Mouse (Mus musculus): Measurements from ENCODE around the gene Ccdc153. TPM values are rescaled to one million over a fixed set of nuclear protein-coding genes. Genes with fewer than 3 reads are reported as not detected.

Ccdc153 gene
- total and polyA plus RNA-seq, 3 experiments = not detected

DNA sequence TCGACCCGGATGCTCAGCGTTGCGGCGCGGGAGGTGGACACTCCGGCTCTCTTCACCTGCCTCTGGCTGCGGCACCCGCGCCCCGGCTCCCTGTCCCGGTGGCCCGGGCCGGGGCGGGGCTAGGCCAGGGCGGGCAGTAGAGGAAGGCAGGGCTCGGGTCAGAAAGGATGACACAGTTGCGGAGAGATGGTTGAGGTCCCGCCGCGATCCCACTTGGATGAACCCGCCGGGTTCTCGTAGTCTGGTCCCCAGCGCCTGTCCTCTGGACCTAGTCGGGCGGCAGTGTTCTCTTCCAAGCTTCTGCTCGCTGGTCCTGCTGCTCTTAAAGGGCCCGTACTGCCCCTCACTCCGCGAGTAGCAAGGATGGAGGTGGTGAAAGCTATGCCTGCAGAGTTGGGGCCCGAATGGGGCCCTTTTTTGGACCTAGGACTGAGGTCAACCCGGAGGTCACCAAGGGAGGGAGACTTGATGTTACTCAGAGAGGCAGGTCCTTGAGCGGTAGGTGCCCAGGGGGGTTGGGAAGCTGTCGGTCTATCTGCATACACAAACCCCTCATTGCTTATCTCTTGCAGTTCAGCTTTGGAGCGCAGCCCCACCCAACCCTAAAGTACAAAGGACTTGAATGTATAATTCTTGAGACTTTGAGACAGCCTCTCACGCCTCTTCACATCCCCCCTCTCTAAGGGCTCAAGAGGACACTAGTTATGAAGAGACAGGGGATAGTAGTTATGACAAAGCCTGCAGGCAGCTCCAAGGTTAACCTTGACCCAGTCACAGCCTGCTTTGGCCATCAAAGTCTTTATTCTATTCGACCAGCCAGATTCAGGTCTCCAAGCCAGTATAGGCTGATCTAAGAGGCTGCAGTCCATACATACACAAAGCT is 47.8 kb downstream of the Ccdc153 start, which contains the start of gene Abcg4:
TSS of gene Abcg4 (minus strand) at position 540 of the 883 bp plus-strand sequence.
- H3K36me3 ChIP-seq (ENCODE audit: control insufficient read depth in 1 of 2, insufficient read depth in 2 of 2, low read length in 2 of 2) = peaks cover 4 to 11% of the 10 kb centered on the region in 2 experiments
- DNase-seq (ENCODE audit: low read depth, low spot score) = peak; percentile 92
- peaks cover 8 to 22% of the 10 kb centered on the region in 2 experiments for H3K4me1 ChIP-seq (ENCODE audit: control insufficient read depth in 1 of 2, insufficient read depth in 2 of 2, low read length in 2 of 2)
- peaks cover 8% of the 10 kb centered on the region; the same call in 1 of the 2 replicates for H3K79me2 ChIP-seq (ENCODE audit: control insufficient read depth, insufficient read depth, low read length, poor library complexity)
- peak within 1 kb of the TSS; percentile 64 for H3K9ac ChIP-seq (ENCODE audit: control insufficient read depth, low read depth, low read length, poor library complexity, severe bottlenecking)
- H3K27me3 ChIP-seq (ENCODE audit: control insufficient read depth in 1 of 2, insufficient read depth in 2 of 2, low read length in 2 of 2) = no peaks in the 10 kb centered on the region
- H3K9me3 ChIP-seq (replicated peaks; ENCODE audit: insufficient read depth, low read length) = no peaks in the 10 kb centered on the region
- H3K27ac ChIP-seq (ENCODE audit: control insufficient read depth, low read depth, low read length) = peak within 1 kb of the TSS; percentile 95
- H3K4me3 ChIP-seq (ENCODE audit: control insufficient read depth in 1 of 2, insufficient read depth in 1 of 2, low read depth in 2 of 2, low read length in 2 of 2) = peak within 1 kb of the TSS; percentile 70
- TF ChIP-seq BHLHE40 (IDR thresholded peaks at IDR 0.05; ENCODE audit: borderline replicate concordance, low read depth, low read length) = no peak; the same call in 1 of the 2 replicates
- no peak; the same call in none of the 2 replicates for TF ChIP-seq MXI1 (IDR thresholded peaks at IDR 0.05; ENCODE audit: low read depth, low read length)
- TF ChIP-seq SIN3A (IDR thresholded peaks at IDR 0.05; ENCODE audit: low read length) = peak; percentile 71; the same call in 1 of the 2 replicates
- TF ChIP-seq GATA1 (IDR thresholded peaks at IDR 0.05; ENCODE audit: low read depth, low read length) = peak; percentile 94
- peak; percentile 51 to 59; a peak in 2 of 4 replicates for TF ChIP-seq POLR2A (IDR thresholded peaks at IDR 0.05; ENCODE audit: control insufficient read depth in 1 of 2, insufficient read depth in 1 of 2, low read depth in 1 of 2, low read length in 2 of 2, poor library complexity in 1 of 2)
- TF ChIP-seq ZC3H11A (IDR thresholded peaks at IDR 0.05; ENCODE audit: low read depth, low read length) = no peak
- peak; percentile 45; the same call in 1 of the 2 replicates for TF ChIP-seq RCOR1 (IDR thresholded peaks at IDR 0.05; ENCODE audit: low read depth, low read length)
- peak; percentile 29; the same call in 1 of the 2 replicates for TF ChIP-seq NELFE (IDR thresholded peaks at IDR 0.05; ENCODE audit: low read depth, low read length)
- no peak for TF ChIP-seq RAD21 (IDR thresholded peaks at IDR 0.05; ENCODE audit: low read depth, low read length)
- peak; percentile 77 for TF ChIP-seq ETS1 (IDR thresholded peaks at IDR 0.05; ENCODE audit: low read depth, low read length)
- no peak for TF ChIP-seq MYB (IDR thresholded peaks at IDR 0.05; ENCODE audit: low read depth, low read length)
- 0 out of 2 replicates have a peak, but pooled peaks have one; percentile 6 for TF ChIP-seq HCFC1 (IDR thresholded peaks at IDR 0.05; ENCODE audit: low read depth, low read length)
- TF ChIP-seq CHD1 (IDR thresholded peaks at IDR 0.05; ENCODE audit: low read depth, low read length) = no peak
- peak; percentile 56; the same call in 1 of the 2 replicates for TF ChIP-seq TBP (IDR thresholded peaks at IDR 0.05; ENCODE audit: low read depth, low read length)
- TF ChIP-seq MEF2A (IDR thresholded peaks at IDR 0.05; ENCODE audit: extremely low read depth, insufficient replicate concordance, low read depth, low read length, poor library complexity, severe bottlenecking) = no peak
- TF ChIP-seq ZKSCAN1 (IDR thresholded peaks at IDR 0.05; ENCODE audit: low read depth, low read length) = no peak
- TF ChIP-seq CHD2 (IDR thresholded peaks at IDR 0.05; ENCODE audit: low read length) = peak; percentile 54; the same call in 1 of the 2 replicates
- TF ChIP-seq NRF1 (IDR thresholded peaks at IDR 0.05; ENCODE audit: insufficient read depth, low read depth, low read length, poor library complexity, severe bottlenecking) = no peak
- TF ChIP-seq MAFK (IDR thresholded peaks at IDR 0.05; ENCODE audit: borderline replicate concordance, low read depth, low read length) = 0 out of 2 replicates have a peak, but pooled peaks have one; percentile 12
- peak; percentile 93 for TF ChIP-seq TCF12 (IDR thresholded peaks at IDR 0.05; ENCODE audit: low read depth, low read length)
- no peak for TF ChIP-seq USF2 (IDR thresholded peaks at IDR 0.05; ENCODE audit: borderline replicate concordance in 1 of 2, insufficient read depth in 1 of 2, low read depth in 1 of 2, low read length in 2 of 2)
- peak; percentile 71 for TF ChIP-seq MAZ (IDR thresholded peaks at IDR 0.05; ENCODE audit: low read depth, low read length)
- no peak for TF ChIP-seq ELF1 (IDR thresholded peaks at IDR 0.05; ENCODE audit: low read depth, low read length)
- peak; percentile 84 to 88 for TF ChIP-seq EP300 (IDR thresholded peaks at IDR 0.05; ENCODE audit: low read depth in 1 of 2, low read length in 2 of 2)
- TF ChIP-seq TAL1 (IDR thresholded peaks at IDR 0.05; ENCODE audit: low read length) = peak; percentile 90

All from MEL (cell line).